Mouse (Mus musculus) thymus, postnatal 0 days (tissue): ENCODE results near the gene Ncf4. TPM values are rescaled to one million over a fixed set of nuclear protein-coding genes. Genes with fewer than 3 reads are reported as not detected.
A peak's percentile ranks its signal among the peaks of the same experiment; 100 is the strongest.
"Not testable (repeated sequence)": the region's sequence is repeated elsewhere in the genome, so short reads cannot be mapped to it uniquely, and the experiment has no call there.

Source experiments
- DNase-seq: peaks from one replicate; pipeline ENCODE4 v3.0.0-alpha.2; 2015; ENCODE audit warnings: low spot score
- polyA plus RNA-seq: library from polyadenylated mRNA; unstranded; fragments of >200 nt; fragmentation: Nextera tagmentation; extraction: Ambion mirVana; gene quantifications from 2 replicates; pipeline ENCODE4 v1.2.1, GENCODE M21; 2015

Gene Ncf4
- polyA plus RNA-seq, 1 experiment from 2014 or later: 18.5 TPM

- peak; percentile 31 for DNase-seq
Observed at GRCm38 (mm10) chr15:78248410-78248809, 3.8 kb downstream of the Ncf4 start.

DNA sequence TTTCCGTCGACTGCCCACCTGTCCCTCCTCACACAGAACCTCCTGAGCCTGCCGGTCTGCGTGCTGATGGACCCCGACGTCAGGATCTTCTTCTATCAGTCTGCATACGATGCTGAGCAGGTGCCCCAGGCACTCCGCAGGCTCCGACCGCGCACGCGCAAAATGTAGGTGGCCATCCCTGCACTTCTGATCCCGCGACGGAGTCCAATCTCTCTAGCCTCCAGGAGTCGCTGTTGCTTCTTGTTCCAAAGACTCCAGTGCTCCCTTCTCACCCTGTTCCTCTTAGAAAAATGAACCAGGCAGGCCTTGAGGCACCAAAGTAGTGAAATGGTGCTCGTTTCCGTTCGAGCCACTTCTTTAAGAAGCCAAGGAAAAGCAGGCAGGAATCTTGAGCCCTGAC, 10.2 kb downstream of the Ncf4 start:
- no peak for DNase-seq

DNA sequence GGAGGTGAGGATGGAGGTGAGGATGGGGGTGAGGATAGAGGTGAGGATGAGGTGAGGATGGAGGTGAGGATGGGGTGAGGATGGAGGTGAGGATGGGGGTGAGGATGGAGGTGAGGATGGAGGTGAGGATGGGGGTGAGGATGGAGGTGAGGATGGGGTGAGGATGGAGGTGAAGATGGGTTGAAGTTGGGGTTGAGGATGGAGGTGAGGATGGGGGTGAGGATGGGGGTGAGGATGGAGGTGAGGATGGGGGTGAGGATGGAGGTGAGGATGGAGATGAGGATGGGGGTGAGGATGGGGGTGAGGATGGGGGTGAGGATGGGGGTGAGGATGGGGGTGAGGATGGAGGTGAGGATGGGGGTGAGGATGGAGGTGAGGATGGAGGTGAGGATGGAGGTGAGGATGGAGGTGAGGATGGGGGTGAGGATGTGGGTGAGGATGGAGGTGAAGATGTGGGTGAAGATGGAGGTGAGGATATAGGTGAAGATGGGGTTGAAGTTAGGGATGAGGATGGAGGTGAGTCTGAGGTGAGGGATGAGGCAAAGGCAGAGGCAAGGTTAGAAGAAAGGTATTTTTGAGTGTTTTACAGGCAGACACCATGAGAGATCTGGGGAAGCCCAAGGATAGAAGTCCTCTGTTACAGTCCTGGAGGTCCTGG, 12.1 kb downstream of the Ncf4 start:
- DNase-seq: not testable (repeated sequence)

DNA sequence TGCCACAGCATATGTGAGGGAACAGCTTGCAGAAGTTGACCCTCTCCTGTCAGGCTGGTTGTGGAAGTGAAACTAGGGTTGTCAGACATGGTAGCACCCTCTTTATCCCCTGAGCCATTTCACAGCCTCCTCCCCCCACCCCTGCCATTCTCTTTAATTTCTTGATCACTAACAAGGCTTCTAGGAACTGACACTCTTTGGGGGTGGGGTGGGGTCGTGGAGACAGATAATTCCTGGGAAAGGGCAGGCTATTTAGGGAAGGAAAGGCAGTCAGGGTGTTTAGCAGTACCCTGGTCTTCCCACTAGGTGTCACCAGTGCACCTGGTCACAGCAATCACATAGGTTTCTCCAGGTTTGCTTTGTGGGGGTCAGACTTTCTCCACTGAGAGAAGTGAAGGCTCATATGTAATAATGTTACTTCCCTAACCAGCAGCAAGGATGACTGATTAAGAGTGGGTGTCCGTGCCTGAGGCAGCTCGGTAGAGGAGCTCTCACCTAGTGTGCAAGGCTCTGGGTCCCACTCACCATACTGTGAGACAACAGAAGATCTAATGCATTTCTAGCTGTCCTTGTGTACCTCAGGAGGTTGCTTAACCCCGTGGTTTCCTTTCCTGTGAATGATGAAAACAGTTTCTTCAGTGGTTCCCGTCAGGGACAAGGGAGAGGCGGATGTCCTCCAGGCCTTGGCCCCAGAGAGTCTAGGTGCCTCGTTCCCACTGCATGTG, 12.9 kb downstream of the Ncf4 start:
- peak; percentile 48 for DNase-seq

DNA sequence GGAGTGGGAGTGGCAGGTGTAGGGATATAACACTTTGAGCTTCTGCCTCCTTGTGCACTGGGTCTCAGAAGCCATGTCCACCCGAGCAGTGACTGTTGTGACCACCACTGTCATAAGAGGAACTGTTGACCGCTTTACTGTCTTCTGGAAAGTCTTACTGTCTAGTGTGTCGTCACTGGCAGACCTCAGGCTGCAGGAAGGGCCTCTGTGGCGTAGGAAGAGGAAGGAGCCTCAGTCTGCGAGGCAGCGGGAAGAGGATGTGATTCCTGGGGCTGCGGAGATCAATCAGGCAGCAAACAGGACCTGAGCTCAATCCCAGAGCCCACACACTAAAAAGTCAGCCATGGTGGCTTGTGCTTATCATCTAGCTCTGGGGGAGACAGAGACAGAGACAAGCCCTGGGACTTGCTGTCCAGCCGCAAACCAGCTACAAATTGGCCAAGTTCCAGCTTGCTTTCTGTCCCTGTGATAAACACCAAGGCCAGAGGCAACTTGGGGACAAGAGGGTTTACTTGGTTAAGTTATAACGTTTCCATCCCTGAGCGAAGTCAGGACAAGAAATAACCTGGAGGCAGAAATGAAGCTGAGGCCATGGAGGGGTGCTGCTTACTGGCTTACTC, 13.8 kb downstream of the Ncf4 start:
- DNase-seq: no peak

- no peak for DNase-seq
Observed at GRCm38 (mm10) chr15:78260668-78261333, 16.2 kb downstream of the Ncf4 start.

GRCm38 (mm10) chr15:78263286-78263685, 18.7 kb downstream of the Ncf4 start:
- DNase-seq: no peak

DNA sequence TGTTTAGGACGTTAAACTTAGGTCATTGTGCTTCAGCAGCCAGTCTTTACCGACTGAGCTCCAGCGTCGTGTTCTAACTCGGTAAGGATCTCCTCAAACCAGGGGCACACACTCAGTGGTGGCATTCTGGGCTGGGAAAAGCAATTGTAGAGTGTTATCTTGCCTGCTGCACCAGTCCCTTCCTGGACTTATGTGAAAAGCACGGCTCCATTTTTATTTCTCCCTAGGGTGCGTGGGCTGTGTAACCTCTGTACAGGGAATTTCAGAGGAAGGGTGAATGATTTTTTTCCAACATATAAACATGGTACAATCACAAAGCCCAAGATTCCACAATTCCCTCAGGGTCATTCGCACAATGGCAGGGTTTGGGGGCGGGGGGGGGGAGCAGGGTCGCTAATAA, 22.8 kb downstream of the Ncf4 start:
- DNase-seq: no peak

GRCm38 (mm10) chr15:78267865-78268264, 23.3 kb downstream of the Ncf4 start:
- DNase-seq: no peak

GRCm38 (mm10) chr15:78271208-78271607, 26.6 kb downstream of the Ncf4 start:
- no peak for DNase-seq

DNA sequence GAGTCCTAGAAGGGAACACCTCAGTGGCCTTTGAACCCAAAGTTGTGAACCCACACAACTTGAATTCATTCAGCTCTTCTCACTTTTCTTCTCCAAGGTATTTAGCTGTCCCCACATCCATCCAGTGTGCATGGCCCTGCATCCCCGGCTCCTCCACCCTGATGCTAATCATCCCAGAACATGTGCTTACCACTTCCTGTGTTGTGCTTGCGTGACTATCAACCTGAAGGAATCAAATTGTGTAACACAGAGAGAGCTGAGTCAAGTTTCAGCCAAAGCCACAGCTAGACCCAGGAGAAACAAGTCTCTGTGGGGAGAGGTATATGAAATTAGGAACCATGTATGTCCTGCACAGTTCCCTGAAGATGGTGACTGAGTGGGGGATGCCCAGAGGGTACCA, 33.7 kb downstream of the Ncf4 start:
- DNase-seq: no peak

DNA sequence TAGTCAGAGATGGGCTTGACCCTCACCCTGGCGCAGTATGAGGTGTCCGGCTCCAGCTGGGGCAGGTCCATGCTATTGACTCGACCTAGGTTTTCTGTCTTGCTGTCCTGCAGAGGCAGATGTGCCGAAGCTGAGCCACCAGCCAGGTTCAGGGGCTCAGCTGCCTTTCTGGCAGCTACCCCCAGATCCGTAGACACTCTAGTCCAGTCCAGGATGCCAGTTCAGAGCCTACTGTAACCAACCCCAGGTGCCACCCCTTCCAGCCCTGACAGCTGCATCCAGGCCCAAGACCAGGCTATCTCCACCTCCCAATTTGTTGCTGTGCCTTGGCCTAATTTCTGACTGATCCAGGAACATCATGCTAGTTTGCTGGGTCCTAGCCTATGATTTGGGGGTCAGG, 43.3 kb downstream of the Ncf4 start:
- DNase-seq: no peak

GRCm38 (mm10) chr15:78289775-78290174, 45.2 kb downstream of the Ncf4 start:
- DNase-seq: not testable (repeated sequence)

DNA sequence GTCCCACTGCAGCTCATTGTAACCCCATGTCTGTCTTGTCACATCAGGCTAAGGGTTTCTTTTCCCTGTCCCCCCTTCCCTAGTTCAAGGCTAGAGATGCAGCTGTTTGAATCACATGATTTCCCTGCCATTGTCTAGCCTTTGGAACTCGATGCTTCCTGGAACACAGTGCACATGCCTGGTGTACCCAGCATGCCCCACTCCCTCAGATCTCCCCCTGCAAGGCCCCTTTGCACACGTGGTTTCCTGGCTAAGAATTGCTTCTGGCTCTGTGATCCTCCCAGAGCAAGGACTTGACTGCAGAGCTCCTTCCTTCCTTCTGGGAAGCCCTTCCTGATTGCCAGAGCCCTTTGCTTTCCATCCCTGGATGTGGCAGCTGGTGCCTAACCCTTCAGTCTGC, 48.6 kb downstream of the Ncf4 start:
- peak; percentile 57 for DNase-seq

DNA sequence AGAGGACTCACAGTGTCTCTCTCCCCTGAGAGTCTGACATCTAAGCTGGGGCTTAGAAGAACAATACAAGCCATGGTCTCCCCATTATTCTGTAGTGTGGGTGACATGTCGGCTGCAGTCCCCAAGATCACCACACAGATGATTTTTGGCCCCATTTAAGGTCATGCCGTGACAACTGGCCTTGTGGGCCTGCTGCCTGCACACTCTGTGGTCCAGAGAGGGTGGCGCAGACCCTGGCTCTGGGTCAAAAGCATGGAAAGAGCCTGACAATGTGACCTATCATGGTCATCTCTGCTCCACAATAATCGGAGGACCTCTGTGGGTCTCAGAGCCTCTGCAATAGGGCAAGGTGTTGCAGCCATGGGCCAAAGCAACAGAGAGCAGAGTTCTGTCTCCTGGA, 49.1 kb downstream of the Ncf4 start:
- no peak for DNase-seq

DNA sequence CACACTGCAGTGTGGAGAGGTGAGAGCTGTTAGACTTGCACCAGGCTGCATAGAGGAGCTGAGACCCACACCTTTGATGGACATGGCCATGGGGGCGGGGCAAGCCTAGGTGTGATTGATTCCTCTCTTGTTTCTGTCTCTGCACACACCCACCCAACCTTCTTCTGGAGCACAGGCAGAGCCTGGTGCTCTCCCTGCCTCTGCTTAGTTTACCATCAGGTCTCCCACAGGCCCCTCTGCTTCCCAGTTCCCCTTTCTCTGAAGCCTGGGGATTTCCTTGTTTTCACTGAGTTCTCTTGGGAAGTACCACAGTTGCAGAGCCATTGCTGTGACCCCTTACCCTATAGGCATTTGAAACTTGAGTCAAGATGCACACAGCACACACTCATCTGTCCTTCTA, 54.0 kb downstream of the Ncf4 start:
- no peak for DNase-seq

- DNase-seq: no peak
Observed at GRCm38 (mm10) chr15:78299641-78300040, 55.0 kb downstream of the Ncf4 start.

DNA sequence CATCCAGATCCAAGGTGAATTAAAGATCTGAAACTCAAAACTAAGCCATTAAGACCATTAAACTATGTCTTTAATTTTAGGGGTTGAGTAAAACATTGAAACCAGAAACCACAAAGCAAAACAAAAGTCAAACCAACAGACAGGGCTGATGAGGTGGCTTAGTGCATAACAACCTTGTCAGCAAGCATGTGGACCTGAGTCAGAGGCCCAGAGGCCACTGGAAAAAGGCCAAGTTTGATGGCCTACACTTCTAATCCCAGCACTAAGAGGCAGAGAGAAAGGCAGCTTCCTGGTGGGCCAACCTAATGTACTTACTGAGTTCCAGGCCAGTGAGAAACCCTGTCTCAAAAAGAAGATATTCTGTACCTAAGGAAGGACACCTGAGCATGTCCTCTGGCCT, 56.2 kb downstream of the Ncf4 start:
- no peak for DNase-seq

- no peak for DNase-seq
Observed at GRCm38 (mm10) chr15:78302718-78303117, 58.1 kb downstream of the Ncf4 start.

- no peak for DNase-seq
Observed at GRCm38 (mm10) chr15:78303665-78304233, 59.1 kb downstream of the Ncf4 start.

DNA sequence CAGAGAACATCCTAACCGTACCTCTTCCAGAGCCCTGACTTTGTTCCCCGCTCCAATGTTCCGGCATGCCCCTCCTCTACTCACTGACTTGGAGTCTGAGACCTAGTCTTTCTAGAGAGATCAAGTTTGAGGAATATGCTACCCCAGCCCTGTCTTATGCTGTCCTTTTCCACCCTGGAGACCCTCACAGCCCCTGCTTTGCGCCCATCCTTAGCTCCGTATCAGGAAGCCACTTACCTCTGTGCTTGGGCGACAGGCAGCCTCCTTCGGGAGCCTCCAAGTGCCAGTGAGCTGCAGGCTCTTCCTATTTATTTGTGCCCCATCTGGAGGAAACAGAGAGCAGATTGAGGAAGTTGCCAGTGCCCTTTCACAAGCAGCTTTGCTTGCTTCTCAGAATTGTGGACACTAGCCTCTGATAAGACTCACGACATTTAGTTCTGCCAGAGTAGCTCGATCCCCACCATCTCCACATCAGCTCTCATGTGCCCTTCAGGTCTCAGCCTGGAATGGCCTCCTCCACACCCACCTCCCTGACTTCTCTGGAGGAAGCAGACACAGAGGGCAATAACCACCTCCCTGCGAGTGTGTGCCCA, 60.8 kb downstream of the Ncf4 start, which contains the start of gene Csf2rb2:
Gene Csf2rb2 (minus strand): TSS at position 381 of the 593 bp plus-strand sequence.
- DNase-seq: no peak
